Mouse (Mus musculus) MEL (cell line): ENCODE measurements around the gene Srp14.

Experiments used
- CHD1 ChIP-seq: IDR thresholded peaks from 2 replicates; pipeline ENCODE4 v1.6.1; 2012; ENCODE audit warnings: low read depth, mild to moderate bottlenecking, inconsistent platforms, low read length, improper control_type of control experiment
- CTCF ChIP-seq, 3 experiments: IDR thresholded peaks in 2 of 3; conservative IDR thresholded peaks in 1 of 3; 2 replicates each; pipeline ENCODE4 v1.5.1; 2011 to 2012; ENCODE audit warnings: low read length in 3 of 3, low read depth in 2 of 3, mild to moderate bottlenecking in 2 of 3, improper control_type of control experiment in 1 of 3, inconsistent platforms in 1 of 3, mixed read lengths in 1 of 3, moderate library complexity in 1 of 3; ENCODE audit not compliant: control insufficient read depth in 1 of 3, insufficient read depth in 1 of 3, poor library complexity in 1 of 3, severe bottlenecking in 1 of 3
- GABPA ChIP-seq: IDR thresholded peaks from 2 replicates; pipeline ENCODE4 v1.6.1; 2012; ENCODE audit warnings: low read depth, mild to moderate bottlenecking, inconsistent platforms, low read length, improper control_type of control experiment, moderate library complexity
- MAX ChIP-seq: IDR thresholded peaks from 2 replicates; pipeline ENCODE4 v1.6.1; 2011; ENCODE audit warnings: low read length, improper control_type of control experiment
- MEF2A ChIP-seq: IDR thresholded peaks from 2 replicates; pipeline ENCODE4 v1.6.1; 2014; ENCODE audit warnings: low read depth, mild to moderate bottlenecking, inconsistent platforms, low read length, improper control_type of control experiment; ENCODE audit not compliant: poor library complexity, insufficient replicate concordance, severe bottlenecking; ENCODE audit errors: extremely low read depth
- NRF1 ChIP-seq: IDR thresholded peaks from 2 replicates; pipeline ENCODE4 v1.6.1; 2014; ENCODE audit warnings: low read depth, mild to moderate bottlenecking, inconsistent platforms, low read length, improper control_type of control experiment, moderate library complexity; ENCODE audit not compliant: poor library complexity, insufficient read depth, severe bottlenecking
- POLR2AphosphoS2 ChIP-seq: IDR thresholded peaks from 2 replicates; pipeline ENCODE4 v1.6.1; 2011; ENCODE audit warnings: low read length, improper control_type of control experiment
- SMC3 ChIP-seq: IDR thresholded peaks from 2 replicates; pipeline ENCODE4 v1.6.1; 2011; ENCODE audit warnings: low read depth, low read length, improper control_type of control experiment
- TBP ChIP-seq: IDR thresholded peaks from 2 replicates; pipeline ENCODE4 v1.8.0; 2011; ENCODE audit warnings: low read depth, low read length, improper control_type of control experiment

- TF ChIP-seq MEF2A (no peak), CTCF (IDR thresholded peaks at IDR 0.05 in 2 of 3, conservative IDR thresholded peaks at IDR 0.05 in 1 of 3; ENCODE audit: control insufficient read depth in 1 of 3, insufficient read depth in 1 of 3, low read depth in 2 of 3, low read length in 3 of 3, poor library complexity in 1 of 3, severe bottlenecking in 1 of 3) (no peak), NRF1 (no peak), SMC3 (no peak), GABPA (no peak), CHD1 (no peak), POLR2AphosphoS2 (no peak), MAX (no peak), TBP (no peak)
These were observed 15.5 kb upstream of the Srp14 start for GRCm38 (mm10) chr2:118495024-118495423.
